In the genomic region with DNA sequence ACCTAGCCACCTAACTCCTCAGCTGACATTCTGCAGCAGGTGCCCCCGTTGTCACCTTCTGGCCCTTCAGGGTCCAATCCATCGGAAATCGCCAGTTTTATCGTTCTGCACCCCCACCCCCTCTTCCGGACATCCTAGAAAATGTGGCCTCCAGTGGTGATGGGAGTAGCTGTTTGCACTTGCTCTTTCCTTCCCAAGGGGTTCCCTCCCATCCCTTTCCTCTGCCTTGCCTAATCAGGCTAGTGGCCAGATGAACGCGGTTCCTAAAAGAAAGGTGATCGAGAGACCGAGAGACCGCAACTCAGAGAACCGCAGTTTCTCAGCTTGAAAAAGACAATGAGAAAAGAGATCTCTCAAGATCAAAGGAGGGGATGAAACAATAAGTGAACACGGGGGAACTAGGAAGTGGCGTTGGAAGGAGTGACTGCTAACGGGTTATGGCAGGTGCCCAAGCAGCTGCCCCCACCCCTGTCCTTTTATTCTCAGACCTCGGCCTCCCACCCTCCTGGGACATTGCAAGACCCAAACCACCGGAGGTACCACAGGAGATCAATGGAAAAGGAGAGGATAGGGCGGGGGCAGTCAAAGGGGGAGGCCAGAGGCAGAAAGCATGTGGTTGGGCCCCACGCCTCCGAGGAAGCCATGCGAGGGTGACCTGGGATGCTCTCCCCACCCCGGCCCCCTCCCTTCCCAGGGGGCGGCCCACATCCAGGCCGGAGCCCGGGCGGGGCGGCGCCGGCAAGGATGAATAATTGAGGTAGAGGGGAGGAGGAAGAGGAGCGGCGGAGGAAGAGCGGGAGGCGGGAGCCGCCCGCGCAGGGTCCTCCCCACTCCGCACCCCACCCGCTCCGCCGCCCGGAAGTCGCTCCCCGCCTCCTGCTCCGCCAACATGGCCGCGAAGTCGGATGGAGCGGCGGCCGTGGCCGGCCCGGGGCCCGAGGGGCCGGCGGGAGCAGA, we compare ENCODE assay signal across 10 mouse cellular contexts. TPM values are rescaled to one million over a fixed set of nuclear protein-coding genes. Genes with fewer than 3 reads are reported as not detected.
DNase-seq lines count a peak whose midpoint lies in the region; ATAC-seq and TF ChIP-seq lines count a peak whose summit lies in the region.
"Had no signal": no experiment of that assay in that cellular context is flagged by ENCODE, and none has a peak within 500 bp of the region (broad histone marks: within the 10 kb centered on the region; RNA-seq: fewer than 3 reads in every experiment).

A gene (plus strand): TSS at position 727 of the 957 bp plus-strand sequence.

- no peak for TF ChIP-seq POLR2A in cortical plate, adult 2 months (IDR thresholded peaks at IDR 0.05; ENCODE audit: extremely low read depth, insufficient read depth, low read length)

- H3K9me3 ChIP-seq in heart, embryonic 14.5 days (ENCODE audit: control insufficient read depth, low read length): no peaks in the 10 kb centered on the region
- no peaks in the 10 kb centered on the region for H3K9me3 ChIP-seq in intestine, embryonic 15.5 days
- no peaks in the 10 kb centered on the region for H3K9me3 ChIP-seq in neural tube, embryonic 15.5 days (replicated peaks)

- H3K4me2 ChIP-seq in heart, embryonic 14.5 days (ENCODE audit: low read length): peak within 1 kb of the TSS; percentile 72
- peak within 1 kb of the TSS; percentile 81 for H3K4me2 ChIP-seq in intestine, embryonic 15.5 days (replicated peaks)
- H3K4me2 ChIP-seq in neural tube, embryonic 15.5 days: peak within 1 kb of the TSS; percentile 85

- DNase-seq in heart, postnatal 4 days: no peak
- peak; percentile 34 for DNase-seq in ES-CJ7 (ENCODE audit: low read depth, low spot score)
- no peak for DNase-seq in B cell, adult 2 months
- no peak for DNase-seq in spleen, postnatal 4 days (ENCODE audit: low spot score in 2 of 2)

- H3K4me3 ChIP-seq in heart, embryonic 14.5 days (ENCODE audit: control insufficient read depth in 1 of 2, insufficient read depth in 1 of 2, low read depth in 1 of 2, low read length in 2 of 2): peak within 1 kb of the TSS; percentile 29 to 36; a peak in 3 of 4 replicates
- peak within 1 kb of the TSS; percentile 41 for H3K4me3 ChIP-seq in cortical plate, adult 2 months (ENCODE audit: insufficient read depth, low read length)
- H3K4me3 ChIP-seq in intestine, embryonic 15.5 days (replicated peaks): peak within 1 kb of the TSS; percentile 44
- peak within 1 kb of the TSS; percentile 76 for H3K4me3 ChIP-seq in neural tube, embryonic 15.5 days (replicated peaks)

- no peak within 1 kb of the TSS for H3K9ac ChIP-seq in heart, embryonic 14.5 days (ENCODE audit: low read length)
- no peak within 1 kb of the TSS for H3K9ac ChIP-seq in intestine, embryonic 15.5 days
- peak within 1 kb of the TSS; percentile 79 for H3K9ac ChIP-seq in neural tube, embryonic 15.5 days (replicated peaks)

- 0 out of 2 replicates have a peak, but pooled peaks have one; percentile 21 for ATAC-seq in heart, embryonic 14.5 days (ENCODE audit: insufficient number of reproducible peaks, insufficient read depth, low FRiP score, low read depth)
- peak; percentile 59 for ATAC-seq in intestine, embryonic 15.5 days
- ATAC-seq in neural tube, embryonic 15.5 days (ENCODE audit: low FRiP score): peak; percentile 92

- H3K4me1 ChIP-seq in heart, embryonic 14.5 days (ENCODE audit: control insufficient read depth in 2 of 2, insufficient read depth in 2 of 2, low read length in 2 of 2): peaks cover 0 to 4% of the 10 kb centered on the region in 2 experiments; a peak in 1 of 4 replicates
- H3K4me1 ChIP-seq in cortical plate, adult 2 months (ENCODE audit: control insufficient read depth, insufficient read depth, low read length): 0 out of 2 replicates have a peak, but pooled peaks cover 2% of the 10 kb centered on the region
- H3K4me1 ChIP-seq in intestine, embryonic 15.5 days (replicated peaks): peaks cover 9% of the 10 kb centered on the region; the same call in 1 of the 2 replicates
- peaks cover 45% of the 10 kb centered on the region for H3K4me1 ChIP-seq in neural tube, embryonic 15.5 days

- H3K27ac ChIP-seq in heart, embryonic 14.5 days (replicated peaks in 1 of 2; ENCODE audit: control insufficient read depth in 1 of 2, insufficient read depth in 1 of 2, low read depth in 2 of 2, low read length in 2 of 2): no peak within 1 kb of the TSS
- no peak within 1 kb of the TSS for H3K27ac ChIP-seq in cortical plate, adult 2 months (ENCODE audit: insufficient read depth, low read length)
- H3K27ac ChIP-seq in intestine, embryonic 15.5 days: no peak within 1 kb of the TSS
- peak within 1 kb of the TSS; percentile 91 for H3K27ac ChIP-seq in neural tube, embryonic 15.5 days (replicated peaks)

- H3K36me3 ChIP-seq in heart, embryonic 14.5 days (ENCODE audit: control insufficient read depth, insufficient read depth, low read length): no peaks in the 10 kb centered on the region
- no peaks in the 10 kb centered on the region for H3K36me3 ChIP-seq in intestine, embryonic 15.5 days
- no peaks in the 10 kb centered on the region for H3K36me3 ChIP-seq in neural tube, embryonic 15.5 days

- 3% methylated on average over 48 of the region's 54 CpGs for WGBS in heart, embryonic 14.5 days
- WGBS in intestine, embryonic 15.5 days: 3% methylated on average over 49 of the region's 54 CpGs
- under 1% methylated on average over 44 of the region's 54 CpGs for WGBS in neural tube, embryonic 15.5 days

- no peak for TF ChIP-seq CTCF in cortical plate, adult 2 months (IDR thresholded peaks at IDR 0.05; ENCODE audit: extremely low read depth, insufficient read depth, low read length)

- peaks cover 81% of the 10 kb centered on the region for H3K27me3 ChIP-seq in heart, embryonic 14.5 days (ENCODE audit: control insufficient read depth, insufficient read depth, low read length)
- H3K27me3 ChIP-seq in intestine, embryonic 15.5 days (replicated peaks): peaks cover 46% of the 10 kb centered on the region
- peaks cover 3% of the 10 kb centered on the region; the same call in 1 of the 2 replicates for H3K27me3 ChIP-seq in neural tube, embryonic 15.5 days (replicated peaks)

RNA-seq across cellular contexts. Expression of the gene that starts here (rescaled TPM):
- not detected in 2 replicates for polyA plus RNA-seq in heart, embryonic 14.5 days (2014; fragmentation: Nextera tagmentation; extraction: Ambion mirVana)
- total RNA-seq in heart, postnatal 4 days (2021): not detected
- polyA plus RNA-seq in cortical plate, adult 2 months (2012; rRNA removed): 1.4 and 1.9 TPM in 2 replicates
- polyA plus RNA-seq in intestine, embryonic 15.5 days (2015; fragmentation: Nextera tagmentation; extraction: Ambion mirVana): 0.10 TPM in 2 replicates
- 1.7 and 2.0 TPM in 2 replicates for polyA plus RNA-seq in neural tube, embryonic 15.5 days (2015; fragmentation: Nextera tagmentation; extraction: Ambion mirVana)
- total RNA-seq: hematopoietic stem cell, adult 5-6 weeks; MEL had no signal

Comparison
In these comparisons a context has a peak if more than half of its experiments do, and no peak if none do; other contexts are left out.
1. Peak in ATAC-seq, H3K4me3 ChIP-seq and H3K4me2 ChIP-seq in heart, embryonic 14.5 days; RNA of the gene not detected or under 1 TPM.
2. Peak in ATAC-seq, H3K4me3 ChIP-seq and H3K4me2 ChIP-seq in intestine, embryonic 15.5 days; RNA of the gene not detected or under 1 TPM.
3. ATAC-seq: peak in every context shown above with its lines; median percentile 92 in neural tube, embryonic 15.5 days; 59 in intestine, embryonic 15.5 days; 21 in heart, embryonic 14.5 days.